Mouse (Mus musculus) forebrain, embryonic 14.5 days (tissue): ENCODE data around the gene Pcdh9. TPM values are rescaled to one million over a fixed set of nuclear protein-coding genes. Genes with fewer than 3 reads are reported as not detected.

ENCODE experiments used
- ATAC-seq: fragments of 200-750 bp; cut with Nextera tagmentation; 2 replicates; pipeline ENCODE4 v1.8.0; 2017; ENCODE audit warnings: mild to moderate bottlenecking, moderate library complexity
- DNase-seq: peaks from one replicate; pipeline ENCODE4 v3.0.0-alpha.2; 2015; ENCODE audit warnings: low spot score
- H3K27ac ChIP-seq: fragments of 300-500 bp; sonication (generic); 2 replicates; pipeline ENCODE4 v1.5.1; 2014; ENCODE audit warnings: low read depth, mild to moderate bottlenecking, control low read depth, low read length, moderate library complexity
- H3K27me3 ChIP-seq: fragments of 300-500 bp; sonication (generic); replicated peaks from 2 replicates; pipeline ENCODE4 v1.6.1; 2014; ENCODE audit warnings: low read length, control low read depth, mixed read lengths; ENCODE audit not compliant: control insufficient read depth, insufficient read depth
- H3K36me3 ChIP-seq: fragments of 300-500 bp; sonication (generic); 2 replicates; pipeline ENCODE4 v1.6.1; 2014; ENCODE audit warnings: low read length, control low read depth; ENCODE audit not compliant: control insufficient read depth, insufficient read depth
- H3K4me1 ChIP-seq: fragments of 300-500 bp; sonication (generic); 2 replicates; pipeline ENCODE4 v1.6.1; 2014; ENCODE audit warnings: antibody characterized with exemption, low read length, control low read depth; ENCODE audit not compliant: control insufficient read depth, insufficient read depth
- H3K4me2 ChIP-seq: fragments of 300-500 bp; sonication (generic); 2 replicates; pipeline ENCODE4 v1.6.1; 2014; ENCODE audit warnings: mild to moderate bottlenecking, control low read depth, low read length
- H3K4me3 ChIP-seq: fragments of 300-500 bp; sonication (generic); 2 replicates; pipeline ENCODE4 v1.5.1; 2014; ENCODE audit warnings: low read depth, low read length, control low read depth
- H3K9ac ChIP-seq: fragments of 300-500 bp; sonication (generic); 2 replicates; pipeline ENCODE4 v1.6.1; 2014; ENCODE audit warnings: mild to moderate bottlenecking, low read length, control low read depth, moderate library complexity
- H3K9me3 ChIP-seq: fragments of 300-500 bp; sonication (generic); replicated peaks from 2 replicates; pipeline ENCODE4 v1.6.1; 2016; ENCODE audit warnings: low read length, control low read depth, mixed read lengths; ENCODE audit not compliant: control insufficient read depth
- WGBS: fragments of 180-500 bp; shearing (Covaris S2); extraction: QIAGEN DNeasy Blood & Tissue Kit; methylation state at CpG from one replicate; pipeline ENCODE4 v1.1.7; 2014; 5-methylcytosine and 5-hydroxymethylcytosine counted together
- polyA plus RNA-seq: library from polyadenylated mRNA; unstranded; fragments of >200 nt; fragmentation: Nextera tagmentation; extraction: Ambion mirVana; gene quantifications from 2 replicates; pipeline ENCODE4 v1.2.1, GENCODE M21; 2014

Gene Pcdh9
- polyA plus RNA-seq, 1 experiment from 2014 or later = 52.3 TPM

DNA sequence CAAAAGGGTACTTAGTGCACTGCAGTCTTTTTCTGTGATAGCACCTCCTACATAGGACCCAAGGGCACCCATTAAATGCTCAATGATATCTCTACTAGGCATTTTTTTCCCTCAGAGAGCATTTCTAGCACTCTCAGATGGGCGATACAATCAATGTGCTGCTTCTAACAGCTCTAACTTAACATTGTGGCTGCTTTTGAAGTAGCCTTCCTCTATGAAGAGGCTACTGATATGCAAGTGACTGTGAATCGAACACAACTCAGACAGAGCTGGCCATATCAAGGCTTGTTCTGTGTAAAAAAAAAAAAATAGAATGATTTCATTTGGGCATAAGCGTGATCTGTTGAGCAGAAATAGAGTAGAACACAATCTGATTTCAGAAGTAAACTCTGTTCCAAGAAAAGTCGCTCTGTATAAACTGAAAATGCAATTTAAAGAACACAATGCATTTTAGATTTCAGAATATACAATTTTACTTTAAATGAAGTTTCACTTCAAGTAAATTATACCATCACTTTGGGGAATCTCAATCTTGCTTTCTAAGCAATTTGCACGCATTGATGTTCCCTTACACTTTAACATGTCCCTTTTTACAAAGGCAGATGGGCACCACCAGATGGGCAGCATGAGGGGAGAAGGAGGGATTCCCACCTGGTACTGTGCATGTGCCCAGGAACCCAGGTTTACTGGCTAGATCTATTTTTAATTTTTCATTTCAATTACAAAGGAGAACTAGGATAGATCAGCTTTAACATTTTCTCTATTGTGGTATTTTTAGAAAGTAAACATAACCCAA lies 215.0 kb downstream of the Pcdh9 start:
- DNase-seq (peak; percentile 43), ATAC-seq (0 out of 2 replicates have a peak, but pooled peaks have one; percentile 42)
- H3K4me1 ChIP-seq = no peaks in the 10 kb centered on the region
- 86% methylated on average over 5 of the region's 5 CpGs for WGBS
- no peak overlapping the region for H3K4me2 ChIP-seq
- no peaks in the 10 kb centered on the region for H3K36me3 ChIP-seq
- no peaks in the 10 kb centered on the region for H3K27me3 ChIP-seq
- no peak overlapping the region for H3K9ac ChIP-seq
- no peak overlapping the region for H3K4me3 ChIP-seq
- H3K27ac ChIP-seq = no peak overlapping the region
- no peaks in the 10 kb centered on the region; the same call in 1 of the 2 replicates for H3K9me3 ChIP-seq

GRCm38 (mm10) chr14:93653986-93654757 lies 236.3 kb downstream of the Pcdh9 start:
- no peak overlapping the region for H3K4me3 ChIP-seq
- no peak overlapping the region for H3K4me2 ChIP-seq
- 75% methylated on average over 9 of the region's 9 CpGs for WGBS
- ATAC-seq (no peak), DNase-seq (no peak)
- no peak overlapping the region for H3K9ac ChIP-seq
- H3K36me3 ChIP-seq = no peaks in the 10 kb centered on the region
- no peak overlapping the region for H3K27ac ChIP-seq
- no peaks in the 10 kb centered on the region for H3K4me1 ChIP-seq
- H3K27me3 ChIP-seq = no peaks in the 10 kb centered on the region
- no peaks in the 10 kb centered on the region for H3K9me3 ChIP-seq

- Histone ChIP-seq H3K36me3 (no peaks in the 10 kb centered on the region), H3K4me3 (no peak overlapping the region), H3K27ac (no peak overlapping the region), H3K27me3 (no peaks in the 10 kb centered on the region), H3K4me1 (no peaks in the 10 kb centered on the region), H3K4me2 (no peak overlapping the region), H3K9me3 (no peaks in the 10 kb centered on the region), H3K9ac (no peak overlapping the region)
- DNase-seq (no peak), ATAC-seq (no peak)
- WGBS = 35% methylated on average over 2 of the region's 2 CpGs
Observed at GRCm38 (mm10) chr14:93627241-93627640, 263.2 kb downstream of the Pcdh9 start.

DNA sequence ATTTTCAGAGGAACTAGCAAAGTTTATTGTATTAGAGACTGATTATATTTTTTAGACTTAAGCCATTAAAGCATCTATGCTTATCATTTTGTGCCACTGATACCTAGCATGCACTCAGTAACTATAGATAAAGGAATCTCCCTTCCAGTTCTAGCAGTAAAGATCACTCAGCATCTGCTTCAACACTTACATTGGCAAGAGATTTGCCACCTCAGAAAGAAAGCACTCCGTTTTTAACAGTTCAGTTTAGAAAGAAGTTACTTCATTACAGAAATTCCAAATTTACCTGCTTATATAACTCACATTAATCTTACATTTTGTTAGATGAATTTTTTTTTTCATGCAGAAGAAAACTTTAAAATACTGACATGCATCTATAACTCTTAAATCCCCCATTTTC lies 266.3 kb downstream of the Pcdh9 start:
- no peaks in the 10 kb centered on the region for H3K4me1 ChIP-seq
- WGBS = 80% methylated on average over 1 of the region's 1 CpGs

DNA sequence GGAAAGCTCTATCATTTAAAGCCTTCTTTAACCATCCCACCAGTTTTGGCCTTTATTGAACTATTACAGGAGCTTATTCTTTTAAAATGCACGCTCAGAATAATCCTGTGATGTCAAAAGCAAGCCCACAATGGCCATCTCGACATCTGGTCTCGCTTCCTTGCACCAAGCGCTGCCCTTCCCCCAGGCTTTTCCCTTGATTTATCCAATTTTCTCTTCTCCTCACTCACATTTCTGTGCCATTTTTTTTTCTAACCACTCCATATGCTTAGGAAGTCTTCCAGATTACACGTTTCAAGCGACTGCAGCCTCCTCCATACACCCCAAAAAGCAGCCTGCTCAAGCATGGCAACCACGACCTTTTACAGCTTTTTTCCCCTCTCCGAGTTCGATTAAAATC lies 269.3 kb downstream of the Pcdh9 start:
- WGBS = 58% methylated on average over 9 of the region's 9 CpGs
- H3K9me3 ChIP-seq = no peaks in the 10 kb centered on the region
- no peaks in the 10 kb centered on the region for H3K27me3 ChIP-seq
- H3K4me1 ChIP-seq = no peaks in the 10 kb centered on the region
- no peak overlapping the region for H3K9ac ChIP-seq
- 0 out of 2 replicates have a peak overlapping the region, but pooled peaks have one; percentile 21 for H3K27ac ChIP-seq
- H3K4me3 ChIP-seq = no peak overlapping the region
- DNase-seq (peak; percentile 80), ATAC-seq (peak; percentile 55; the same call in 1 of the 2 replicates)
- H3K4me2 ChIP-seq = no peak overlapping the region
- no peaks in the 10 kb centered on the region for H3K36me3 ChIP-seq

More for the DNA sequence above, 266.3 kb downstream of the Pcdh9 start:
- Histone ChIP-seq H3K36me3 (no peaks in the 10 kb centered on the region), H3K9ac (no peak overlapping the region), H3K4me2 (no peak overlapping the region), H3K4me3 (no peak overlapping the region), H3K27ac (no peak overlapping the region), H3K9me3 (no peaks in the 10 kb centered on the region), H3K27me3 (no peaks in the 10 kb centered on the region)
- ATAC-seq (no peak), DNase-seq (no peak)

DNA sequence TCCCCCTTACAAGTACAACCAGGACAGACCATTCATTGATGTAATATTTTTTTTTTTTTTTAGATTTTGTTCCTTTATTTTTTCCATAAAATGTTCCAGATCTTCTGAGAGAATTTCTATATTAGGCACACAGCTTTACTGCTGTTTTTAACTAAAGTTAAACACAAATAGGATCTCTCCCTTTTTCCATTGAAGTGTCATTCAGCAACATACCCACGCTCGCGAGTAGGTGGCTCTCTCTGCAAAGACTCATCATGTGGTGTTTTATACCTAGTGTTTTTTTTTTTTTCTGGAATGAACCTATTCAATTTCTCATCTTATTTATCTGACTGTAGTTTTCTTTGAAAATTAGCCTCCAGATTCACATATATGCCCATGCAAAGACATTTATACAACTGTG lies 282.9 kb downstream of the Pcdh9 start:
- no peak overlapping the region for H3K4me3 ChIP-seq
- H3K9ac ChIP-seq = no peak overlapping the region
- H3K27me3 ChIP-seq = no peaks in the 10 kb centered on the region
- no peak overlapping the region for H3K27ac ChIP-seq
- WGBS = 88% methylated on average over 3 of the region's 3 CpGs
- DNase-seq (no peak), ATAC-seq (no peak)
- H3K4me1 ChIP-seq = no peaks in the 10 kb centered on the region
- H3K4me2 ChIP-seq = no peak overlapping the region
- no peaks in the 10 kb centered on the region for H3K9me3 ChIP-seq
- no peaks in the 10 kb centered on the region for H3K36me3 ChIP-seq

- Histone ChIP-seq H3K4me2 (no peak overlapping the region), H3K36me3 (no peaks in the 10 kb centered on the region), H3K9me3 (no peaks in the 10 kb centered on the region), H3K4me1 (peaks cover 3% of the 10 kb centered on the region; the same call in 1 of the 2 replicates), H3K4me3 (no peak overlapping the region), H3K27me3 (no peaks in the 10 kb centered on the region), H3K27ac (no peak overlapping the region), H3K9ac (no peak overlapping the region)
- ATAC-seq (peak; percentile 72; the same call in 1 of the 2 replicates), DNase-seq (peak; percentile 76)
- 30% methylated on average over 4 of the region's 4 CpGs for WGBS
Observed at GRCm38 (mm10) chr14:93599997-93600396, 290.5 kb downstream of the Pcdh9 start.

GRCm38 (mm10) chr14:93585432-93586024 lies 305.0 kb downstream of the Pcdh9 start:
- peak; percentile 85 for DNase-seq
- 14% methylated on average over 3 of the region's 3 CpGs for WGBS
- peak; percentile 83; the same call in 1 of the 2 replicates for ATAC-seq

More at GRCm38 (mm10) chr14:93585432-93586024, 305.0 kb downstream of the Pcdh9 start:
- no peak overlapping the region for H3K9ac ChIP-seq
- no peaks in the 10 kb centered on the region for H3K9me3 ChIP-seq
- H3K27ac ChIP-seq = no peak overlapping the region
- H3K4me1 ChIP-seq = peaks cover 4% of the 10 kb centered on the region; the same call in 1 of the 2 replicates
- H3K27me3 ChIP-seq = no peaks in the 10 kb centered on the region
- no peak overlapping the region for H3K4me2 ChIP-seq
- no peak overlapping the region for H3K4me3 ChIP-seq
- H3K36me3 ChIP-seq = no peaks in the 10 kb centered on the region
